Mouse (Mus musculus): ENCODE data around the gene Bach2.

DNA sequence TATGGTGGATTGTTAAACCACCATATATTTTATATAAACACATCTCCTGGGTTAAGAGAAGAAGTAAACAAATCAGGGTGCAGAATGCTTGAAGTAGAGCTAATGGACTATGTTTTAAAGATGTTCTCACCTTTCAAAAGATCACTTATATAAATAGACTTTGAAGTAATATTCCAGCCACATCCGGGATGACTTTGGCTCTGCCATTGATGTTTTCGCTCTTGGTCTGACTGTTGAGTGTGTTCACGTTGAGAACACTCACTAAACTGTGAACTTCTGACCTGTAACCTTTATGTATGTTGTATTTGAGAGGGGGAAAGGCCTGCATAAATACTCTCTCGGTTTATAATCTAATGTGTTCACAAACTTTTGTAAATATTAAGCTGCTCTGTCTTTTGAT is 20.2 kb upstream of the Bach2 start:
- TF ChIP-seq CTCF (IDR thresholded peaks at IDR 0.05; ENCODE audit: extremely low read depth, insufficient read depth, insufficient read length, insufficient replicate concordance), result no peak
- no peak for TF ChIP-seq POLR2A (IDR thresholded peaks at IDR 0.05; ENCODE audit: low read depth, low read length)

Data from spleen, adult 2 months (tissue).